Mouse (Mus musculus): Measurements from ENCODE around the gene Kcnq1. TPM values are rescaled to one million over a fixed set of nuclear protein-coding genes. Genes with fewer than 3 reads are reported as not detected.

Kcnq1 gene
- total and polyA plus RNA-seq, 3 experiments = not detected

GRCm38 (mm10) chr7:143367366-143368266, 261.5 kb downstream of the Kcnq1 start:
- dilution Hi-C loops (cut with MboI; ENCODE audit: extremely low pct_ligation_motif_present, extremely low pct_unique_long_range_greater_than_20kb, low sequenced_read_pairs) = no loop called here
- in situ Hi-C loops (cut with MboI; ENCODE audit: low pct_ligation_motif_present, low pct_unique_long_range_greater_than_20kb, low sequenced_read_pairs) = no loop called here

GRCm38 (mm10) chr7:143368267-143368643, 262.1 kb downstream of the Kcnq1 start:
- Histone ChIP-seq H3K4me2 (ENCODE audit: insufficient read depth, low read depth, poor library complexity, severe bottlenecking) (peak overlapping the region; percentile 80), H3K4me3 (replicated peaks in 1 of 3; ENCODE audit: low read depth in 2 of 3, low read length in 2 of 3, poor library complexity in 1 of 3) (no peak overlapping the region), H3K79me2 (replicated peaks; ENCODE audit: control insufficient read depth, extremely low read depth, insufficient read depth, poor library complexity, severe bottlenecking) (no peaks in the 10 kb centered on the region)

More at GRCm38 (mm10) chr7:143367366-143368266, 261.5 kb downstream of the Kcnq1 start:
- TF ChIP-seq HCFC1 (IDR thresholded peaks at IDR 0.05; ENCODE audit: low read depth, low read length) = no peak
- no peak for TF ChIP-seq USF1 (IDR thresholded peaks at IDR 0.05; ENCODE audit: low read depth, low read length)
- TF ChIP-seq CHD2 (IDR thresholded peaks at IDR 0.05; ENCODE audit: low read length) = no peak
- TF ChIP-seq MEF2A (IDR thresholded peaks at IDR 0.05; ENCODE audit: borderline replicate concordance, low read depth, low read length) = 0 out of 2 replicates have a peak, but pooled peaks have one; percentile 7
- peak; percentile 64 for TF ChIP-seq ZNF384 (IDR thresholded peaks at IDR 0.05; ENCODE audit: low read depth, low read length)
- no peak for TF ChIP-seq MAFK (IDR thresholded peaks at IDR 0.05; ENCODE audit: insufficient replicate concordance, low read length)
- peak overlapping the region in 1 of 3 experiments; percentile 13 for H3K4me3 ChIP-seq (replicated peaks in 1 of 3; ENCODE audit: low read depth in 2 of 3, low read length in 2 of 3, poor library complexity in 1 of 3)
- no peak overlapping the region for H3K27ac ChIP-seq (ENCODE audit: insufficient read depth, low read depth)
- DNase-seq (ENCODE audit: extremely low read depth) = peak; percentile 10
- no peaks in the 10 kb centered on the region for H3K36me3 ChIP-seq (replicated peaks in 1 of 2; ENCODE audit: control insufficient read depth in 1 of 2, insufficient read depth in 1 of 2, low read length in 1 of 2)
- peak overlapping the region; percentile 80 for H3K4me2 ChIP-seq (ENCODE audit: insufficient read depth, low read depth, poor library complexity, severe bottlenecking)
- no peaks in the 10 kb centered on the region for H3K79me2 ChIP-seq (replicated peaks; ENCODE audit: control insufficient read depth, extremely low read depth, insufficient read depth, poor library complexity, severe bottlenecking)
- H3K9me3 ChIP-seq (replicated peaks; ENCODE audit: low read length) = no peaks in the 10 kb centered on the region
- H3K4me1 ChIP-seq (ENCODE audit: control insufficient read depth in 1 of 2, insufficient read depth in 2 of 2) = no peaks in the 10 kb centered on the region; a peak in 1 of 4 replicates
- peaks cover 45% of the 10 kb centered on the region for H3K27me3 ChIP-seq (replicated peaks)
- H3K9ac ChIP-seq (ENCODE audit: insufficient read depth, low read depth) = peak overlapping the region; percentile 17; the same call in 1 of the 2 replicates

GRCm38 (mm10) chr7:143371336-143371735, 265.2 kb downstream of the Kcnq1 start:
- no peaks in the 10 kb centered on the region for H3K79me2 ChIP-seq (replicated peaks; ENCODE audit: control insufficient read depth, extremely low read depth, insufficient read depth, poor library complexity, severe bottlenecking)
- H3K4me2 ChIP-seq (ENCODE audit: insufficient read depth, low read depth, poor library complexity, severe bottlenecking) = no peak overlapping the region
- dilution Hi-C loops (cut with MboI; ENCODE audit: extremely low pct_ligation_motif_present, extremely low pct_unique_long_range_greater_than_20kb, low sequenced_read_pairs) = no loop called here
- H3K36me3 ChIP-seq (replicated peaks in 1 of 2; ENCODE audit: control insufficient read depth in 1 of 2, insufficient read depth in 1 of 2, low read length in 1 of 2) = no peaks in the 10 kb centered on the region
- no peaks in the 10 kb centered on the region for H3K9me3 ChIP-seq (replicated peaks; ENCODE audit: low read length)
- H3K4me1 ChIP-seq (ENCODE audit: control insufficient read depth in 1 of 2, insufficient read depth in 2 of 2) = no peaks in the 10 kb centered on the region; a peak in 1 of 4 replicates
- in situ Hi-C loops (cut with MboI; ENCODE audit: low pct_ligation_motif_present, low pct_unique_long_range_greater_than_20kb, low sequenced_read_pairs) = no loop called here
- TF ChIP-seq JUN (IDR thresholded peaks at IDR 0.05; ENCODE audit: insufficient read depth, low read depth, low read length) (no peak), JUND (conservative IDR thresholded peaks at IDR 0.05; ENCODE audit: low read depth, low read length) (no peak), TCF12 (IDR thresholded peaks at IDR 0.05; ENCODE audit: low read depth, low read length) (no peak), MAX (IDR thresholded peaks at IDR 0.05; ENCODE audit: low read length) (no peak), NRF1 (IDR thresholded peaks at IDR 0.05; ENCODE audit: low read depth, low read length) (no peak), SMC3 (IDR thresholded peaks at IDR 0.05; ENCODE audit: low read depth, low read length) (no peak), POLR2AphosphoS2 (IDR thresholded peaks at IDR 0.05; ENCODE audit: low read depth, low read length) (no peak), E2F4 (IDR thresholded peaks at IDR 0.05; ENCODE audit: insufficient replicate concordance, low read depth, low read length) (no peak), USF2 (conservative IDR thresholded peaks at IDR 0.05; ENCODE audit: low read depth, low read length) (no peak), GABPA (IDR thresholded peaks at IDR 0.05; ENCODE audit: insufficient replicate concordance, low read depth, low read length) (no peak), ZC3H11A (IDR thresholded peaks at IDR 0.05; ENCODE audit: low read depth, low read length) (no peak), PAX5 (IDR thresholded peaks at IDR 0.05; ENCODE audit: low read length) (no peak)
- H3K27ac ChIP-seq (ENCODE audit: insufficient read depth, low read depth) = no peak overlapping the region
- peaks cover 42% of the 10 kb centered on the region for H3K27me3 ChIP-seq (replicated peaks)
- H3K4me3 ChIP-seq (replicated peaks in 1 of 3; ENCODE audit: low read depth in 2 of 3, low read length in 2 of 3, poor library complexity in 1 of 3) = no peak overlapping the region
- no peak for DNase-seq (ENCODE audit: extremely low read depth)
- no peak overlapping the region for H3K9ac ChIP-seq (ENCODE audit: insufficient read depth, low read depth)

More at GRCm38 (mm10) chr7:143368267-143368643, 262.1 kb downstream of the Kcnq1 start:
- peak; percentile 26 for DNase-seq (ENCODE audit: extremely low read depth)
- peaks cover 45% of the 10 kb centered on the region for H3K27me3 ChIP-seq (replicated peaks)
- H3K9me3 ChIP-seq (replicated peaks; ENCODE audit: low read length) = no peaks in the 10 kb centered on the region
- H3K4me1 ChIP-seq (ENCODE audit: control insufficient read depth in 1 of 2, insufficient read depth in 2 of 2) = no peaks in the 10 kb centered on the region; a peak in 1 of 4 replicates
- H3K27ac ChIP-seq (ENCODE audit: insufficient read depth, low read depth) = no peak overlapping the region
- dilution Hi-C loops (cut with MboI; ENCODE audit: extremely low pct_ligation_motif_present, extremely low pct_unique_long_range_greater_than_20kb, low sequenced_read_pairs) = no loop called here
- no peaks in the 10 kb centered on the region for H3K36me3 ChIP-seq (replicated peaks in 1 of 2; ENCODE audit: control insufficient read depth in 1 of 2, insufficient read depth in 1 of 2, low read length in 1 of 2)
- in situ Hi-C loops (cut with MboI; ENCODE audit: low pct_ligation_motif_present, low pct_unique_long_range_greater_than_20kb, low sequenced_read_pairs) = no loop called here
- H3K9ac ChIP-seq (ENCODE audit: insufficient read depth, low read depth) = peak overlapping the region; percentile 17; the same call in 1 of the 2 replicates
- TF ChIP-seq SIN3A (IDR thresholded peaks at IDR 0.05; ENCODE audit: low read length) (no peak), TBP (conservative IDR thresholded peaks at IDR 0.05; ENCODE audit: low read depth, low read length) (no peak), POLR2A (IDR thresholded peaks at IDR 0.05; ENCODE audit: low read depth, low read length) (no peak), UBTF (IDR thresholded peaks at IDR 0.05; ENCODE audit: low read depth, low read length) (no peak), BHLHE40 (IDR thresholded peaks at IDR 0.05; ENCODE audit: low read depth, low read length) (peak; percentile 43; the same call in 1 of the 2 replicates), EP300 (IDR thresholded peaks at IDR 0.05; ENCODE audit: low read length) (0 out of 2 replicates have a peak, but pooled peaks have one; percentile 34), POLR2AphosphoS2 (IDR thresholded peaks at IDR 0.05; ENCODE audit: low read depth, low read length) (no peak)
